13 mouse cellular contexts compared by ENCODE assay signal in the genomic region with DNA sequence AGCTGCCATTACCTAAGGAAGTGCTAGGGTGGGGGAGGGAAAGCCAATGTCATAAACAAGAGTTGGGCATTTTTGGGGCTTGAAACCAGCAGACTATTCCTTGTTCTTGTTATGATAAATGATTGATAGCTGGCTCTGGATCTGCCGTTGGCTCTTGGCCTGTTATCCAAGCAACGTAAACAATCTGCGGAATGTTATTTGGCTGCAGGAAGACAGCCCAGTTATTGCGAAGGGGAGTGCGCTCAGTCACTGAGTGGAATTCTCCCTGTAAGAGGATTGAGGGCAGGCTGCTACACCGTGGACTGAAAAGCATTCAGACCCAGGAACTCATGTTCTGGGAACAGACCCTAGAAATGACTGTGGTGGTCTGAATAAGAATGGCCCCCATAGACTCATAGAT. TPM values are rescaled to one million over a fixed set of nuclear protein-coding genes. Genes with fewer than 3 reads are reported as not detected.
A peak's percentile ranks its signal among the peaks of the same experiment; 100 is the strongest.
DNase-seq lines count a peak whose midpoint lies in the region; ATAC-seq and TF ChIP-seq lines count a peak whose summit lies in the region.
"Had no signal": no experiment of that assay in that cellular context is flagged by ENCODE, and none has a peak within 500 bp of the region (broad histone marks: within the 10 kb centered on the region; RNA-seq: fewer than 3 reads in every experiment).

No protein-coding gene starts in this region.

- peak; percentile 31 for DNase-seq in kidney, adult 18-20 months
- DNase-seq in brain, embryonic 14.5 days (ENCODE audit: low read depth): peak; percentile 65
- peak; percentile 70 for DNase-seq in lung, postnatal 14 days
- DNase-seq in spleen, postnatal 36 days (ENCODE audit: low spot score in 2 of 2): no peak
- DNase-seq in gastrocnemius, postnatal 14 days: no peak
- DNase-seq: cerebellum, adult 9-10 months had no signal

- H3K4me1 ChIP-seq in kidney, embryonic 16.5 days (ENCODE audit: insufficient read depth, low read length): peaks cover 28% of the 10 kb centered on the region
- H3K4me1 ChIP-seq in liver, embryonic 12.5 days: peaks cover 81% of the 10 kb centered on the region
- H3K4me1 ChIP-seq in hindbrain, embryonic 16.5 days (ENCODE audit: control insufficient read depth, insufficient read depth, low read depth, low read length): peaks cover 6% of the 10 kb centered on the region; the same call in 1 of the 2 replicates

- no peak for TF ChIP-seq CTCF in brain, embryonic 14.5 days (IDR thresholded peaks at IDR 0.05; ENCODE audit: borderline replicate concordance, extremely low read depth, insufficient read depth, insufficient read length)

- no peaks in the 10 kb centered on the region for H3K36me3 ChIP-seq in kidney, embryonic 16.5 days (ENCODE audit: insufficient read depth, low read length)
- peaks cover 6% of the 10 kb centered on the region for H3K36me3 ChIP-seq in liver, embryonic 12.5 days
- H3K36me3 ChIP-seq in hindbrain, embryonic 16.5 days (ENCODE audit: control insufficient read depth, insufficient read depth, low read length): no peaks in the 10 kb centered on the region
- H3K36me3 ChIP-seq: heart, embryonic 15.5 days had no signal

- intact Hi-C loops in gastrocnemius, postnatal 14 days (cut with DNase I; ENCODE audit: low total_unique reads): no loop called here

- H3K27ac ChIP-seq in kidney, embryonic 16.5 days (ENCODE audit: low read length): no peak overlapping the region
- peak overlapping the region; percentile 97 for H3K27ac ChIP-seq in liver, embryonic 12.5 days
- H3K27ac ChIP-seq in hindbrain, embryonic 16.5 days (ENCODE audit: low read depth, low read length): no peak overlapping the region

- 61% methylated on average over 6 of the region's 6 CpGs for WGBS in kidney, embryonic 16.5 days
- 80% methylated on average over 6 of the region's 6 CpGs for WGBS in liver, embryonic 12.5 days (ENCODE audit: insufficient replicate concordance)
- 63% methylated on average over 6 of the region's 6 CpGs for WGBS in hindbrain, embryonic 16.5 days

- no peak overlapping the region for H3K4me2 ChIP-seq in kidney, embryonic 16.5 days (replicated peaks; ENCODE audit: low read depth, low read length)
- peak overlapping the region; percentile 63 for H3K4me2 ChIP-seq in liver, embryonic 12.5 days
- no peak overlapping the region for H3K4me2 ChIP-seq in hindbrain, embryonic 16.5 days (ENCODE audit: low read length)
- H3K4me2 ChIP-seq: heart, embryonic 15.5 days had no signal

- H3K9ac ChIP-seq in kidney, embryonic 16.5 days (replicated peaks; ENCODE audit: low read length): no peak overlapping the region
- H3K9ac ChIP-seq in liver, embryonic 12.5 days: peak overlapping the region; percentile 40; the same call in 1 of the 2 replicates
- H3K9ac ChIP-seq in hindbrain, embryonic 16.5 days (ENCODE audit: low read depth, low read length): no peak overlapping the region
- H3K9ac ChIP-seq: heart, embryonic 15.5 days had no signal

- ATAC-seq in kidney, embryonic 16.5 days (ENCODE audit: low FRiP score, low TSS enrichment): no peak
- ATAC-seq in liver, embryonic 12.5 days: no peak
- no peak for ATAC-seq in hindbrain, embryonic 16.5 days

- no peak overlapping the region for H3K4me3 ChIP-seq in kidney, embryonic 16.5 days (ENCODE audit: low read length)
- H3K4me3 ChIP-seq in liver, embryonic 12.5 days: peak overlapping the region; percentile 18; the same call in 1 of the 2 replicates
- no peak overlapping the region for H3K4me3 ChIP-seq in hindbrain, embryonic 16.5 days (ENCODE audit: low read length)
- H3K4me3 ChIP-seq: heart, embryonic 15.5 days; myocyte had no signal

- no peak for TF ChIP-seq POLR2A in brain, embryonic 14.5 days (IDR thresholded peaks at IDR 0.05; ENCODE audit: borderline replicate concordance, extremely low read depth, insufficient read depth, insufficient read length, poor library complexity, severe bottlenecking)

- peaks cover 4% of the 10 kb centered on the region for H3K9me3 ChIP-seq in kidney, embryonic 16.5 days (ENCODE audit: low read length)
- peaks cover 6% of the 10 kb centered on the region; the same call in 1 of the 2 replicates for H3K9me3 ChIP-seq in liver, embryonic 12.5 days (replicated peaks)
- no peaks in the 10 kb centered on the region for H3K9me3 ChIP-seq in hindbrain, embryonic 16.5 days (ENCODE audit: control insufficient read depth, low read length)
- H3K9me3 ChIP-seq: heart, embryonic 15.5 days had no signal

- no peaks in the 10 kb centered on the region for H3K27me3 ChIP-seq in kidney, embryonic 16.5 days (ENCODE audit: insufficient read depth, low read length)
- peaks cover 4% of the 10 kb centered on the region; the same call in 1 of the 2 replicates for H3K27me3 ChIP-seq in liver, embryonic 12.5 days (replicated peaks)
- H3K27me3 ChIP-seq in hindbrain, embryonic 16.5 days (replicated peaks; ENCODE audit: control insufficient read depth, insufficient read depth, low read length): no peaks in the 10 kb centered on the region
- H3K27me3 ChIP-seq: CH12.LX; heart, embryonic 15.5 days had no signal

RNA-seq across cellular contexts. Expression of a gene that starts 40.3 kb away (rescaled TPM):
- 0.84 and 0.91 TPM in 2 replicates for polyA plus RNA-seq in kidney, embryonic 16.5 days (2015; fragmentation: Nextera tagmentation; extraction: Ambion mirVana)
- 0.45 and 0.93 TPM in 2 replicates for polyA plus RNA-seq in brain, embryonic 14.5 days (2012; rRNA removed)
- polyA plus RNA-seq in liver, embryonic 12.5 days (2016; fragmentation: Nextera tagmentation; extraction: Ambion mirVana): 1.9 and 2.1 TPM in 2 replicates
- total RNA-seq in gastrocnemius, postnatal 14 days (2021): 1 to 10 TPM; 2.4 to 8.7 TPM
- 1.1 and 1.2 TPM in 2 replicates for polyA plus RNA-seq in hindbrain, embryonic 16.5 days (2015; fragmentation: Nextera tagmentation; extraction: Ambion mirVana)

RNA-seq across cellular contexts. Expression of a gene that starts 41.5 kb away (rescaled TPM):
- polyA plus RNA-seq in kidney, embryonic 16.5 days (2015; fragmentation: Nextera tagmentation; extraction: Ambion mirVana): 6.7 and 7.8 TPM in 2 replicates
- polyA plus RNA-seq in brain, embryonic 14.5 days (2012; rRNA removed): 0.77 and 2.0 TPM in 2 replicates
- 2.9 and 3.1 TPM in 2 replicates for polyA plus RNA-seq in liver, embryonic 12.5 days (2016; fragmentation: Nextera tagmentation; extraction: Ambion mirVana)
- total RNA-seq in gastrocnemius, postnatal 14 days (2021): 1 to 10 TPM; 7.9 to 8.0 TPM
- polyA plus RNA-seq in hindbrain, embryonic 16.5 days (2015; fragmentation: Nextera tagmentation; extraction: Ambion mirVana): 1.2 and 1.4 TPM in 2 replicates
- total RNA-seq: CH12.LX; megakaryocyte-erythroid progenitor cell, adult 5-6 weeks had no signal
- polyA plus RNA-seq: myocyte had no signal

Comparison
In these comparisons a context has a peak if more than half of its experiments do, and no peak if none do; other contexts are left out.
1. DNase-seq: peak in kidney, adult 18-20 months (single experiment), brain, embryonic 14.5 days (single experiment) and lung, postnatal 14 days (single experiment); none in spleen, postnatal 36 days (0 of 2) and gastrocnemius, postnatal 14 days (single experiment).